Mouse (Mus musculus) G1E-ER4 (cell line): ENCODE results near the gene Epb41l1. TPM values are rescaled to one million over a fixed set of nuclear protein-coding genes. Genes with fewer than 3 reads are reported as not detected.

Source experiments
- GATA1 ChIP-seq: IDR thresholded peaks from one replicate; pipeline ENCODE4 v1.8.0; 2012; ENCODE audit warnings: low read length, inconsistent platforms
- polyA plus RNA-seq: library from polyadenylated mRNA; stranded (reverse); fragments of >175 nt; gene quantifications from 2 replicates; pipeline ENCODE4 v1.2.3, GENCODE M21; 2012

The Epb41l1 gene
- polyA plus RNA-seq, 1 experiment: 0.02 TPM

DNA sequence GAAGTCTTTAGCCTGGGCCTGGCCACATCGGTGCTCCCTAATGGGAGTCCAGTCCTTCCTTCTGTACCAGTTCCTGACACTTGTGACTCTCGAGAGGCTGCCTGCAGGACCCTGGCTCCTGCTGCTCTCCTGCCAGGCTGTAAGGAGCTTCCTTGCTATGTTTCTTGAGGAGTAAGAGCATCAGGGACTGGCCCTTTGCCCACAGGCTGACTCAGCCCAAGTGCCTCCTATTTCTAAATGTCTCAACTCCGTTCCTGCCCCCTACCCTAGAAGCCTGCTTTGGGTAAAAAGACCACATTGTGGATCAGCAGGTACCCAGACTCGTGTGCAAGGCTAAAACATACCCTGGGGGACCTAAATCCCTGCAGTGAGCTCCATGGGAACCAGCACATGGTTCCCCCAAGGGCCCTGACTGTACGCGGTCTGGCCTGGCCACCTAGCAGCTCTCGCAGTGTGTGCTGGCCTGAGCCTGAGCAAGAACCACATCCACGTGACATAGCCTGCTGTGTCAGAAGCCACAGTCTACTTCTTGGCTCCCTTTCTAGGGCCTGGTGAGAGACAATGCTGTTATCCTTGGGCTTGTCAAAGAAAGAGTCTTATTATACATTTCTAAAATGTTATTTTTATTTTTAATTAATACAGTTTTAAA is 67.6 kb downstream of the Epb41l1 start:
- no peak for TF ChIP-seq GATA1

GRCm38 (mm10) chr2:156490176-156490575 is 69.5 kb downstream of the Epb41l1 start:
- no peak for TF ChIP-seq GATA1

- TF ChIP-seq GATA1: no peak
Measured at GRCm38 (mm10) chr2:156491796-156492195, 71.1 kb downstream of the Epb41l1 start.

DNA sequence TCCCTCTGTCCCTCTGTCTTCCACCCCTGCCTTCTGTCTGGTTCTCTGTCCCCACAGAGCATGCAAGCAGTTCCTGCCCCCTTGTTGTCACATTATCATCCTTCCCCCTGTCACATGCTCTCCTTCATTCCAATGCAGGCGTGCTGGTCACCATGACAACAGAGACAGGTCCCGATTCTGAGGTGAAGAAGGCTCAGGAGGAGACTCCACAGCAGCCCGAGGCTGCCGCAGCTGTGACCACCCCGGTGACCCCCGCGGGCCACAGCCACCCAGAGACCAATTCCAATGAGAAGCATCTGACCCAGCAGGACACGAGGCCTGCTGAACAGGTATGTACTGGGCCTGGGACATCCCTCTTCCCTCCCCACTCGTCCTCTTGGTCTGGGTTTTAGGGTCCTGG is 73.1 kb downstream of the Epb41l1 start:
- TF ChIP-seq GATA1: no peak

DNA sequence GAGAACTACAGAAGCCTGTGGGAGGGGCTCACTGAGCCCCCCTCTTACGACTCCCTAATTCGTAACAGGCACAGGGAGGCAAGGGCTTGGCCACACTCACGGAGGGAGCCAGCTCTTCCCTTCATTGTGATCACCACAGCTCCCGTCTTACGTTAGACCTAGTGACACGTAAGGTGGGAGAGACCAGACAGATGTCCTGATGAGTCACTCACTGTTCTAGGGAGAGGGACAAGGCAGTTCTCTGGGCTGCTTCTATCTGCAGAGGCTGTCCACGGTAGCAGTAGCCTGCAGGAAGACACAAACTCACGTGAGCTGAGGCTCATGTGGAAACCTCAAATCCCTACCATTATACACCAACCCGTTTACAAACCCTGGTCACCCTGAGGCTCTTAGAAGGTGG is 73.8 kb downstream of the Epb41l1 start:
- TF ChIP-seq GATA1: no peak

DNA sequence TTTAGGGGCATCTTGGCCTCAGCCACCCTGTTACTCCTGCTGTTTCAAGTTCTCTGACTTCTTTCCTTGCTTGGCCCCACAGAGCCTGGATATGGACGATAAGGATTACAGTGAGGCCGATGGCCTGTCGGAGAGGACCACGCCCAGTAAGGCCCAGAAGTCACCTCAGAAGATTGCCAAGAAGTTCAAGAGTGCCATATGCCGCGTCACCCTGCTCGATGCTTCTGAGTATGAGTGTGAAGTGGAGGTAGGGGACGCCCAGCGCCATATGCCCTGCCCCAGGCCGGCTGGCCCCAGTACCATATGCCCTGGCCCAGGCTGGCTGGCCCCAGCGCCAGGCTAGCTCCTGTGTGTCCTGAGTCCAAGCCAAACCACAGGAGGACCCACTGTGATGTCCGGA is 74.2 kb downstream of the Epb41l1 start:
- no peak for TF ChIP-seq GATA1

DNA sequence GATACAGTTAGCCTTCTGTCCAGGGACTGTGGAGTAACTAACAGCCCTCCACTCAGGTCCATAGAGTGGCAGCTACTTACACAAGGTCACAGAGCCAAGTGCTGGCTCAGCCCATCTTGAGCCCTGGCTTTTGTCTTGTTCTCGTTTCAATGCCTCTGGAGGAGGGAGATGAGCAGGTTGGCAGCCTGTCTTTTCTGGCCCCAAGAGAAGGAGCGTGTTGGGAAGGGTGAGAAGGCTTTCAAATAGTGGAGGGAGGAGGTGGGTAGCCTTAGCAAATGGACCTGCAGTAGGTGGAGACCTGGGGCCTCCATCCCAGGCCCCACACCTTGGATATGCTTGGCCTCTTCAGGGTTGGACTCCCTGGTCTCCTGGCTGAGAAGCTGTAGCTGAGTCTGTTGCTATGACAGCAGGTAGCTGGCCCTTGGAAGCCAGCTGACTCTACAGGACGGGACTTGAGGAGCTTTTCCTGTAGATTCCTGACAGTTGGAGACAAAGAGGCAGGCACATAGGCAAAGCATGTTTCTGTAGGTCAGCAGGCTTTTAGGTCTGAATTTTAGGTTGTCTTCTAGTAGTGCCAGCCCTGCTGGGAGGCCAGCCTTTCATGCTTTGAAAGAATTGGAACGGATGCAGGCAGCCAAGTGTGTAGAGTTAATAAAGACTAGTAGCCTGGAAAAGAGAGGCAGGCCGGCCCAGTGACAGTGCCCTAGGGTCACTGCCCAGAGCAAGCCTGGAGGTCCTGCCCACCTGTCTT is 76.3 kb downstream of the Epb41l1 start:
- no peak for TF ChIP-seq GATA1

DNA sequence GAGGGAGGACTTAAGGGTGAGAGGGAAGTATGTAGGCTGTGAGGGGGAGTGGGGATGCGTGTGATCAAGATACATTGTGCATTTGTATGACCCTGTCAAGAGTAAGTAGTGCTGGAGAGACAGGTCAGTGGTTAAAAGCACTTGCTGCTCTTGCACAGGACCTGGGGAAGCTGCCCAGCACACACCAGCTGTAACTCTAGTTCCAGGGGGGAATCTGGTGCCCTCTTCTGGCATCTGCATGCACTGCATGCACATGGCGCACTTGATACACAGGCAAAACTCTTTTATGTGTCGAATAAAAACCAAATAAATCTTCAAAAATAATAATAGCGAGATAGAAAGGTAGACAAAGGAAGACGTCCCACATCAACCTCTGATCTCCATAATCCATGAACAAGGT is 77.2 kb downstream of the Epb41l1 start:
- TF ChIP-seq GATA1: no peak

- TF ChIP-seq GATA1: no peak
Measured at GRCm38 (mm10) chr2:156501025-156501424, 80.3 kb downstream of the Epb41l1 start.

DNA sequence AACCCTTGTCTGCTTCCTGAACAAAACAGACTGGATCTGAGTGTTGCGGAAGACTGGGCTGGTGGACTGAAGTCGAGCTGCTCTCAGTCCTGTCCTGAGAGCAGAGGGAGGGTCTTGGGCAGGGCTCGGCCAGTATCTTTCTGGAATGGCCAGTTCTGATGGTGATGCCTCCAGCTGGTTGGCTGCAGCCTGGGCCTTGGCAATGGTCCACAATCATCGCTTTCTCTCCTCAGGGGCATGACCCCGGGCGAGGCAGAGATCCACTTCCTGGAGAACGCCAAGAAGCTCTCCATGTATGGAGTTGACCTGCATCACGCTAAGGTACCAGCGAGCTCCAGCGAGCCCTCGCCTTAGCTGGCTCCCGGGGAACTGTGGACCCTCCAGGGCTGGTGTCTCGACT is 84.8 kb downstream of the Epb41l1 start:
- no peak for TF ChIP-seq GATA1

- no peak for TF ChIP-seq GATA1
Measured at GRCm38 (mm10) chr2:156512028-156512427, 91.3 kb downstream of the Epb41l1 start.

DNA sequence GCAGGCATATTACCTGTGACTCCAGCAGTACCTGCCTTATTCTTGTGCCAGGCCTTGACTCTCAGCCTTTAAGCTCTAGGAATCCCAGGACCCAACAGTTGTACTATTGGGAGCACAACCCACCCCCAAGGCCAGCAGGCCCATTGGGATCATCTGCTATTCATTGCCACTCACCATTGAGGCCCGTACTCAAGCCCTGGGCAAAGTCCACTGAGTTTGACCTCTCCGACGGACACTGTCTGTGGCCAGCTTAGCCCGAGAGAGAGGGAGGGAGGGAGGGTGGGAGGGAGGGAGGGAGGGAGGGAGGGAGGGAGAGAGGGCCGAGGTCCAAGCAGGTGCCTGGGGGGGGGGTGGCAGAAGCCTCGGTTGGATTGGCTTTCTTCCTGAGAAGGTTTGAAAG is 91.9 kb downstream of the Epb41l1 start:
- TF ChIP-seq GATA1: no peak

- TF ChIP-seq GATA1: no peak
Measured at GRCm38 (mm10) chr2:156515102-156515501, 94.4 kb downstream of the Epb41l1 start.

DNA sequence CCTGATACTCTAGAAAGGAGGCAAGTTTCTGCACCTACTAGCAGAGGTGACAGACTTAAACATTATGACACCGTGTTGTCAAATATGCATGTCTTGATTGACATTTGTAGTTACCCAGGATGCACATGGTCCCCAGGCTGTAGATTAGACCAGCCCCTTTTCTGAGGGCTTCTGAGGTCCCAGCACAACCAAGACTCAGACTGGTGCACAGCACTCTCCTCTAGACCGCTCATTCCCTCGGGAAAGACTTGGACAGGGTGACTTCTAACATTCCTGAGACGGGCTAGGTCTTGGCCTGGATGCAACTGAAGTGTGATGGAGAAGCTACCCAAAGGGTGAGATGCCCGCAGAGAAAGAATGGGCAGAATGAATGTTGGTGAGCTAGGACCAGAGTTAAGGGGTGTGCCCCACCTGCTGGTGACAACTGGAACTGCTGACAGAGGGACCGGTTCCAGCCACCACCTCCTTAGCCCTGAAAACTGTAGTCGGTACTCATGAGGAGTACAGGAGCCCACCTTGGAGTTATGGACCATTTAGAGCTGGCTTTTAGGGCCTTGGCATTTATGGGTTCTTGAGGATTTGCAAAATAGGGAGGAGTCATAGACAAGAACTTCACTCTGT is 95.0 kb downstream of the Epb41l1 start:
- TF ChIP-seq GATA1: no peak

- no peak for TF ChIP-seq GATA1
Measured at GRCm38 (mm10) chr2:156518306-156518705, 97.6 kb downstream of the Epb41l1 start.

DNA sequence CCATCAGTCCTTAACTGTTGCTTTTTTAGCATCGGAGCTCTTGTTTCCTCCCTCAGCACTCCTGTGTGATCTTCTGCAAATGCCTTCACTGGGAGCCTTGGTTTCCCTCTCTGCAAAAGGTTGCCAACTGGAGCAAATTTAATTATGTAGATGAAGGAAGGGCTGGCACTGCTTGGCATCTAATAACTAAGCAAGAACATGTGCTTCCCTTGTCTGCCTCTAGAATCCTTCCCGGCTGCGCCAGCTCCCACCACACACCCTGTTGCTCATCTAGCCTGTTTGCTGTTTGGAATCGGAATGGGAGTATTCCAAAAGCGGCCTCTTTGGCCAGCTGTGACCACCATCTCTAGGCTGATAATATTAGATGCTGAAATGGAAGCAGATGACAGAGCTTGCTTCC is 98.9 kb downstream of the Epb41l1 start:
- no peak for TF ChIP-seq GATA1

GRCm38 (mm10) chr2:156522994-156523393 is 102.3 kb downstream of the Epb41l1 start:
- no peak for TF ChIP-seq GATA1
